25 mouse cellular contexts compared by ENCODE assay signal in the genomic region with DNA sequence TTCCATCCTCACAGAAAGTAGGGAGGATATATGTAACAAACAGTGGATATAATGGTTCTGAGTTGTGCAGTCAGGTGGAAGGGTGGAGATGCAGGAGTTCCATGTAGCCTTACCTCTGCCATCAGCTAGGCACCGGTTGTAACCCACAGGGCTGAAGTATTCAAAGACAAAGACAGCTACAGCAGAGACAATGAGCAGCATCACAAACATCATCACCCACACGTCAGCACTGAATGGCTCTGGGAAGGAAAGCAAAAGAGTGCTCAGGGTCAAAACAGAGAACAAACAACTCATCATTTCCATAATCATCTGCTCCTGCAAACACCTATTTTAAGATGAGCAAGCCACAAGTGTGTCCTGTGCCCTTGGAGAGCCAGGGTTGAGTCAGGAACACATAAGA.
"Had no signal": no experiment of that assay in that cellular context is flagged by ENCODE, and none has a peak within 500 bp of the region (broad histone marks: within the 10 kb centered on the region; RNA-seq: fewer than 3 reads in every experiment).

No protein-coding gene starts in this region.

- H3K4me1 ChIP-seq: heart, embryonic 13.5 days; heart, embryonic 15.5 days; hindbrain, embryonic 13.5 days; hindbrain, embryonic 15.5 days; kidney, embryonic 15.5 days; limb, embryonic 13.5 days; limb, embryonic 15.5 days; liver, embryonic 12.5 days had no signal

- ATAC-seq: hindbrain, postnatal 0 days; intestine, embryonic 16.5 days; liver, embryonic 12.5 days had no signal

- H3K36me3 ChIP-seq: heart, embryonic 13.5 days; heart, embryonic 15.5 days; kidney, embryonic 15.5 days; limb, embryonic 13.5 days; limb, embryonic 15.5 days; liver, embryonic 12.5 days had no signal

- H3K27me3 ChIP-seq: heart, embryonic 13.5 days; heart, embryonic 15.5 days; hindbrain, embryonic 13.5 days; hindbrain, embryonic 15.5 days; kidney, embryonic 15.5 days; limb, embryonic 13.5 days; limb, embryonic 15.5 days; liver, embryonic 12.5 days had no signal

- H3K27ac ChIP-seq: heart, adult 2 months; heart, embryonic 13.5 days; heart, embryonic 15.5 days; hindbrain, embryonic 13.5 days; hindbrain, embryonic 15.5 days; hindbrain, postnatal 0 days; kidney, embryonic 15.5 days; kidney, postnatal 0 days; limb, embryonic 13.5 days; limb, embryonic 15.5 days; liver, embryonic 12.5 days; liver, embryonic 14.5 days had no signal

- H3K9ac ChIP-seq: heart, embryonic 13.5 days; heart, embryonic 15.5 days; hindbrain, embryonic 13.5 days; hindbrain, embryonic 15.5 days; kidney, embryonic 15.5 days; limb, embryonic 13.5 days; limb, embryonic 15.5 days; liver, embryonic 12.5 days; liver, embryonic 14.5 days had no signal

- H3K9me3 ChIP-seq: heart, embryonic 13.5 days; heart, embryonic 15.5 days; hindbrain, embryonic 13.5 days; hindbrain, embryonic 15.5 days; kidney, embryonic 15.5 days; limb, embryonic 13.5 days; limb, embryonic 15.5 days; liver, embryonic 12.5 days had no signal

- DNase-seq: gastrocnemius, postnatal 14 days; gastrocnemius, postnatal 36 days; heart, adult 11 months; heart, adult 2 months; heart, postnatal 14 days; heart, postnatal 36 days; kidney, adult 11 months; kidney, adult 2 months; kidney, adult 9 months; kidney, postnatal 14 days; kidney, postnatal 36 days; left cerebral cortex, postnatal 4 days had no signal

- H3K4me2 ChIP-seq: heart, embryonic 11.5 days; heart, embryonic 13.5 days; heart, embryonic 15.5 days; hindbrain, embryonic 13.5 days; hindbrain, embryonic 15.5 days; kidney, embryonic 15.5 days; limb, embryonic 13.5 days; limb, embryonic 15.5 days; liver, embryonic 12.5 days had no signal

- H3K4me3 ChIP-seq: heart, adult 2 months; heart, embryonic 13.5 days; heart, embryonic 15.5 days; hindbrain, embryonic 13.5 days; hindbrain, embryonic 15.5 days; kidney, embryonic 15.5 days; limb, embryonic 13.5 days; limb, embryonic 15.5 days; liver, embryonic 12.5 days had no signal
